Mouse (Mus musculus) 3T3-L1 (cell line): Measurements from ENCODE around the gene Clptm1.
"Not testable (repeated sequence)": the region's sequence is repeated elsewhere in the genome, so short reads cannot be mapped to it uniquely, and the experiment has no call there.

Experiments used
- DNase-seq: peaks from one replicate; pipeline ENCODE4 v3.0.0-alpha.2; 2015; ENCODE audit warnings: low read depth, low spot score

Gene Clptm1

DNA sequence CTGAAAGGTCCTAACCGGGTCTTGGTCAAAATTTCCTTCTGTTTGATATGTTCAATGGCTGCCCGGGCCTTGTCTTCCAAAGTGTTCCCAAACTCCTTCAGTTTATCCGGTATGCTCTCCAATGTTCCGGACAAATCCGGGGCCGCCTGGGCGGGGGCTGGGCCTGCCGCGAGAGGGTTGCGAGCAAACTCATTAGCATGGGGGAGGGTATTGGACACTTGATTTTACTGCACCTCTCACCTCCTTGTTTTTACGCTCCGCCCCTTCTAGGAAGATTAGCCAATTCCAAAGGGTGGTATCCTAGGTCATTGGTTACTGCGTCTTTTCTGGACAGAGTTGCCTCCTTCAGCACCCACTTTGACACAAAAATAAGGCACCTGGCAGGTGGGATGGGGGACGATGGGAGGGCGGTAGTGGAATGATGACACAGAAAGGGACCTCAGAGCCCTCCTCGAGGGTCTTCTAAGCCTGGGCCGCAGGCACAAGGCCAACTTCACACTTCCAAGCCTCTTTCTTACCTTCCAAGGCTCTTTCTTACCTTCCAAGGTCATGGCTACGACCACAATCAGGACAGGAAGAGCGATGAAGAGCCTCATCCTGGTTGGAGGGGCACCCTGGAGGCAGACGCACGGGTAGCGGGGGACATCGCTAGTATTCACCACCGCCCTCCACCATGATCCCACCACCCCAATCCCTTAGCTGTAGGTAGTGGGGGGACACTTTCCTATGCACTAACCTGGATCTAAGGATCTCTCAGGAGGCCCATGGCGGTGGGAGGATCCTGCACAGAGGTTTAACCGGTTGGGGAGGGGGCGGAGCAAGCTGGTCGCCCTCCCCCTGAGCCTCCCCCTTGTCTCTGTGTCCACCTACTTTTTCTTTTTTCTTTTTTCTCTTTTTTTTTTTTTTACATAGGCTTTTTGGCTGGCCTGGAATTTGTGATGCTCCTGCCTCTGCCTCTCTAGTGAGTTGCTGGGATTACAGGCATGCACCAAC is 27.3 kb upstream of the Clptm1 start, which contains the start of gene Apoc1:
TSS of gene Apoc1 (minus strand) at position 788 of the 993 bp plus-strand sequence.
- no peak for DNase-seq

DNA sequence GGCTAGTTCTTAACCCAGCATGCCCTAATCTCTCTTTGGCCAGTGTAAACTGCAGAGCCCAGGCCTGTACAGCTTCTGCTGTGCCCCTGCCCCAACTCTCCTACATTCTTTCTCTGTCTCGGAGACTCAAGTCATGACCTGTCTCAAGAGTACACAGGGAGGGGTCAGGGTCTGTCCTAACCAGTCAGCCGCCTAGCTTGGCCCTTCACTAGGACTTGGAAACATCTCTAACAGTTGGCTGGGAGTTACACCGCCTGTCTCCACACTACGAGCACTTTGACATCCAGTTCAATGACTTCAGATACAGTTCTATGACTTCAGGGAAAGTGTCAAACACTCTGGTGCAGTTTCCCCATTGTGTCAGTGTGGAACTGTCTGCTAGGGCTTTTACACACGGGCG is 26.6 kb upstream of the Clptm1 start:
- DNase-seq = no peak

DNA sequence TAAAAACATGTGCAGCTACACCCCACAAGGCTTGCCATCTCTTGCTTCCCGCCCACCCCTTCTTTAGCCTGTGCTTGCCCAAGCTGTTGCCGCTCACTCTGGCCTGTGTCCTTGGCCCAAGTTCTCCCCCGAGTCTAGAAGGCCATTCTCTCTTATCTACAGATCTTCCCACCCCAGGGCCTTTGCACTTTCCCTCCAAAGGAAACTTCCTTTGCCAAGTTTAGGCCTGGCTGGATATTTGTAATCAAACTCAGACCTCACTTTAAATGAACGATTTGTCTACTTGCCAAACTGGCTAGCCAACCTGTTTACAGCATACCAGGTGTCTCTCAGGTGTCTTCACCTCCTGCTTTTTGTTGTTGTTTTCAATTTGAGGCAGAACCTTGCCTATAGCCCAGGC is 26.0 kb upstream of the Clptm1 start:
- DNase-seq = no peak

DNA sequence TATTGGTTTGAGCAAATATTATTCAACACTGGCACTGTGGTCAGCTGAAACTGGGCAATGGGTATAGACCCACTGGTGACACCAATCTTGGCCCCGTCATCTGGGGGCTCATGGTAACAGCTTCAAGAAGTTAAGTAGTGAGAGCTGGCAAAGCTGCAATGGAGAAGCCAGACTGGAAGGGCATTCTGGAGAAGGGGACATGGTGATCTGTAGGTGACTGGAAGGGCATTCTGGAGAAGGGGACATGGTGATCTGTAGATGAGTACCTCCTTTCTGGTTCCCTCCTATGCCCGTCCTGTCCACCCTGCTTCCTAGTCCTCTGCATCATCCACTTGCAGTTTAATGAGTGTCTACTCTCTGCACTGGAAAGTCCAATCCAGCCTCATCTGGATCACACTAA is 23.8 kb upstream of the Clptm1 start:
- DNase-seq = no peak

DNA sequence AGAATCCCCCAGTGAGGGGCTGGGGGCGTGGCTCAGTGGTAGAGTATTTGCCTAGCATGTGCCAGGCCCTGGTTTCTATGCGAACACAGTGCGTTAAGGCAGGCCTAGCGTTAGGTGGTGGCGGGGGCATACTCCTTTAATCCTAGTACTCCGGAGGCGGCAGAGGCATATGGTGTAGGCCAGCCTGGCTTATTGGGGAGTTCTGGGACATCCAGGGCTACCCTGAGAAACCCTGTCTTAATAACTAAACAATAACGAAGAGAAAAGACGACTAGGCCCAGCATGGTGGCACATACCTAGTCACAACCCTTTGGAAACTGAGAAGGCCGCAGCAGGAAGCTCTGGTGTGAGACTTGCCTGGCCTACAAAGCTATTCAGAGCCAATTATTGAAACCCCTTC is 23.3 kb upstream of the Clptm1 start:
- DNase-seq = no peak

DNA sequence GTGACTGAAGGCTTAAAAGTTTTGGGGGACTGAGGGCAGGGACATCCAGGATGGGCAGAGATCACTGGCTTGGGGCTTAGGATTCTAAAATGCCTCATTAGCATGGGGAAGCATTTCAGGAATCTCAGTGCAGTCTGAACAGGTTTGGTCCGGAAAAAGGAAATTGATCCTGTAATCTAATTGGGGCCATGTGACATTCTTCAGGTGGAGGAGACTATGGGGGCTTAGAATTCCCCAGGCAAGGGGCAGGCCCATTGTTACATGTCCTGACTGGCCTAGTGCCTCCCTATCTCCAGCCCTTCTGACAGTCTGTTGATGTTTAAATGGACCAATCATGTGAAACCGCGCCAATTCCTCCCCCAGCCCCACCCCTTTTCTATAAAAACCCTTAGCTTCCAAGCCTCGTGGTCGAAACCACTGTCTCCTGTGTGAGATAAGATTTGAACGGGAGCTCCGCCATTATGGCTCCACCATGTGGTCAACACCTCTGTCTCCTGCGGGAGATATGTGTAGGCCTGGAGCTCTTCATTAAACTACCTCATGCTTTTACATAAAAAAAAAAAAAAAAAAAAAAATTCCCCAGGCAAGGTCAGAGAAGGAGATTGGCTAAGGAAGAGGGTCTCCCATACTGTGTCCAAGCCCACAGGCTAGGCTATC is 22.2 kb upstream of the Clptm1 start:
- not testable (repeated sequence) for DNase-seq

DNA sequence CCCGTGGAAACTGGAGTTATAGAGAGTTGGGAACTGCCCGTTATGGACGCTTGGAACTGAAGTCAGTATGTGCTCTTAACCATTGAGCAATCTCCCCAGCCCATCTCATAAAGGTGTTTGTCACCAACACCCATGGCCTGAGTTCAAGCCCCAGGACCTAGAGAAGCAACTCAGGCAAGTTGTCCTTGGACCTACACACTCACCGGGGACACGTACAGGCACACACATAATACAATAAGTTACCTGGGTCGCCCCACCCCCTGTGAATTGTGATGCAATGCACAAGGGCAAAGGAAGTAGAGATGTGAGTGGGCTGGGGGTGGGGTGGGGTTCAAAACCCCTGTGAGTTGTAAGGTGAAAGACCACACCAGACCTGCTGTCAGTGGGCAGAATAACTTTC is 21.7 kb upstream of the Clptm1 start:
- no peak for DNase-seq

DNA sequence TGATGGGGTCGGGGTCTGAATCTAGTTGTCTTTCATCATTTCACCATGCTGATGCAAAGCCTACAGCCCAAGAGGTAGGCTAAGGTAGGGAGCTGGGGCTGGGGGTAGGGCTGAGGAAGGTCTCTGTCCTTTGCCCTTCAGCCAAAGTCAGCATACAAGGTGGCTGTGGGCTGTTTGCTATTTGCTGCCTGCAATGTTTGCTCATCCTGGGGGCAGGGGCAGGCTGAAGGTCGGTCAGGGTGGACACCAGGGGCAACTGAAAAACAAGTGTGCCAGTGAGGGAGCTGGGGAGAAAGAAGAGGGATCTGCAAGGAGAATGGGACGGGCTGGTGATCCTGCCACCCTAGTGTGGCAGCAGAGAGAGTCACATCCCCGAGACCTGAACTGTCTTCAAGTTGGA is 20.5 kb upstream of the Clptm1 start:
- no peak for DNase-seq

DNA sequence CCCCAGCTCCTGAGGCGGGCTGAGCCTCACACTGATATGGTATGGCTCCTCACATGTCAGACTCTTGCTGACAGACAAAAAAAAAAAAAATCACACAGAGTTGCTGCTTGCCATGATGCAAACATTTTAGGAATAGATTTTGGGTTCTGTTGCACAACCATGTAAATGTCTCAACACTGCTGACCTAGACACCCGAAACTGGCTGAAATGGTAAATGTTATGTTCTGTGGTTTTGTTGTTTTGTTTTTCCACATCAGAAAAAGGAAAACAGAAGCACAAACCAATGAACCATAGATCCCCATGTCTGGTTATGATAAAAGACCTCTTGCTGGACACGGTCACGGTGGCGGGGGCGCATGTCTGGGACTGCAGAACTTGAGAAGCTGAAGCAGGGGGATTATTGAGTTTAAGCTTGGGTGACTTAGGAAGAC is 19.0 kb upstream of the Clptm1 start:
- no peak for DNase-seq

DNA sequence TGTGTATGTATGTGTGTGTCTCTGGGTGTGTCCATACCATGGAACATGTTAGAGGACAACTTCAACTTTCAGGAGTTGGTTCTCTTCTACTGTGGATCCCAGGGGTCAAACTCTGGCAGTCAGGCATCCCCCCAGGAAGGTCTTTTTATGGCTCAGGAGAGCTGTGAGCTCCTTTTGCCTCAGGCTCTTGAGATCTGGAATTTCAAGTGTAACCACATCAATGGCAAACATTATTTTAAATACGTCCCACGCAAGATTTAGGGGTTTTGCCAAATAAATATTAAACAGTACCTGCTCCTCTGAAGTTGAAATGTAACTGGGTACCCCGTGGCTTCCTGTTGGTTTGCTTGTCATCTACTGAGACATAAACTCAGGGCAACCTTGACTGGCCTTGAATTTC is 18.1 kb upstream of the Clptm1 start:
- no peak for DNase-seq

DNA sequence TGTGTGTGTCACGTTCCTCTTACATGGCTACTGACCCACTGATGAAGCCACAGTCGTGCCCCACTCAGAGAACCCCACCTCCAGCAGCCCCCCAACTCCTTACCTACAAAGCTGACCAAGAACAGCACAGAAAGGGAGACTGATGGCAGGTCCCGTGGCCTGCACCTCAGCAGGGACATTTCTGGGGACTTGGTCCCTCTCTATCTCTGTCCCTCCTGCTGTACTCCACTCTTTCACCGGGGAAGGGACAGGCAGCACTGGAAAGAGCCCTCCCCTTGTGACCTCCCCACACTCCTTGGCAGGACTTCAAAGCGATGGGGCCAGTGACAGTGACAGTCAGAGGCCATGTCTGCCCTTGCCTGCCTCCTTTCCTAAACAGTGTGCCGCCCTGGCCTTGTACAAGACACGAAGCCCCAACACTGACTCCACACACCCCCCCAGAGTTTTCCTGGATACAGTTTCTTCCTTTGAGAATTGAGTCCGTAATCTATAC is 16.4 kb upstream of the Clptm1 start, which contains the start of the genes Gm44805 and Apoc4:
TSS of gene Gm44805 (minus strand) at position 222 of the 493 bp plus-strand sequence.
TSS of gene Apoc4 (minus strand) at position 278 of the 493 bp plus-strand sequence.
- no peak for DNase-seq

DNA sequence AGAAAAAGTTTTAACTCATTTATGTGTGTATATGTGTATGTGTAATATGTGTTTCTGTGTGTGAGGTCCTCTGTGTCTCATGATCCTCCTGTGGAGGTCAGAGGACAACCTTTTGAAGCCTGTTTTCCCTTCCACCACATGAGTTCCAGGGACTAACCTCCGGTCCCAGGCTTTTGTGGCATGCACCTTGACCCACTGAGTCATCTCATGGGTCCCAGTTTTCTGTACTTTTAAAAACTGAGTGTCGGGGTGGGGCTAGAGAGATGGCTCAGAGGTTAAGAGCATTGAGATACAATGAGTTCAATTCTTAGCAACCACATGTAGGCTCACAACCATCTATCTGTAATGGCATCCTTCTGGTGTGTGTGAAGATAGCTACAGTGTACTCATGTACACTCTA is 15.9 kb upstream of the Clptm1 start:
- DNase-seq = no peak

DNA sequence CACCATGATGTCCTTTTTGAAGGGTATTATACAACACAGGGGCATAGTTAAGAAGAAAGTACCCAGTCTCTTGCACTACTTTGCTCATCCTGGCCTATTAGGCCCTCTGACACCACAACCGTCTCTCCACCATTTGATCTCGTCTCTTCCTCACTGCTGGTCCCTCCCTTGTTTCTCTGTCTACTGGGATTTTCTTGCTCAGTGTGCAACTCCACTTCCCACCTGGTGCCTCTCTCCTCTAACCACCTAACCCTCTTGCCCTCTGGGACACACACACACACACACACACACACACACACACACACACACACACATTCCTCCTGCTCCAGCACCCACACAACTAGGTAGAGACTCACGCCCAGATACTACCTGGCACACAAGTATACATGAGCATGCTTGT is 14.1 kb upstream of the Clptm1 start:
- DNase-seq = no peak

DNA sequence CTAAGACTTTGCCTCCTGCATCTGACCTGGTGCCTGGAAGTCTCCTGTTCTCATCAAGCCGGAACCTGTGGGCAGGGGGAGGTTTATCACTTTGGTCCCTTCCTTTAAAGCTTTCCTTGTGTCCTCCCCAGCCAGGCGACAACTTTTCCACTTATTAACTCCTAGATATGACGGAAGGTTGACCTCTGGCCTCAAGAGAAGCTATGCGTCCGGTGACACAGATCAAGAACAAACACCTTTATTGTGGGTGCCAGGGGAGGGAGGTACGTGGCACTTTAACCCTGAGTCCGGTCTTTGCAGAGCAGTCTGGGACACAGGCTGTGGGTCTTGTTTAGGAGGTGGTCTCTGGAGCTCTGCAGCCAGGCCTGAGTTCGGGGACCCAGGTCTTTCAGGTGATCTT is 13.0 kb upstream of the Clptm1 start, which contains the start of gene Apoc2:
TSS of gene Apoc2 (minus strand) at position 70 of the 400 bp plus-strand sequence.
- no peak for DNase-seq

DNA sequence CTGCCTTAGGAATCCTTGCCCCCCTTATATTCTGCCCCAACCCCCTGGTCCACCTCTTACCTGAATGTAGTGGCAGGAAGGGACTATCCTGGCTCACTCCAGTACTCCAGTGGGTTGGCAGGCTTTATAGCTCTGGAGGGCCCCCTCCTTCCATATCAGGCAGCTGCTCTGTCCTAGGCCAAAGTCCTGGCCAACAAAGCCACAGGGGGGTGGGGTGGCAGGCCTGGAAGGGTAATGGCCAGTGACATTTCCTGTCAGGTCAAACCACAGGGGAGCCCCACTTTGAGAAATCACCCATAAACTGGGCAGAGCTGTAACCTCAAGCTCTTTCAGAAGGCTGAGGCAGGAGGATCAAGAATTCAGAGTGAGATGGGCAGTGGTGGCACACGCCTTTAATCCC is 11.8 kb upstream of the Clptm1 start:
- no peak for DNase-seq

DNA sequence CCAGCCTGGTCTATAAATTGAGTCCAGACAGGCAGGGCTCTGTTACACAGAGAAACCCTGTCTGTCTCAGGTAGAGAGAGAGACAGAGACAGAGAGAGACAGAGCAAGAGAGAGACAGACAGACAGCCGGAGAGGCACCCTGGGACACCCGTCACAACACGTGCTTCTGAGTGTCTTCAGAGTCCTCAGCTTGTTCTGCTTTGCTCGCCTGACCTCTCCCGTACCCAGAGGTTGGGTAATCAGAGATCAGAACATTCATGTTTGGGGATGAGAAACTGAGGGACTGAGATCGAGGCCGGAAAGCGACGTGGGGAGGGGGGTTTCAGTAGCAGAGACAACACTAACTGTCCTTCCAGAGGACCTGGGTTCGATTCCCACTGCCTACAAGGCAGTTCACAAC is 11.0 kb upstream of the Clptm1 start:
- no peak for DNase-seq

DNA sequence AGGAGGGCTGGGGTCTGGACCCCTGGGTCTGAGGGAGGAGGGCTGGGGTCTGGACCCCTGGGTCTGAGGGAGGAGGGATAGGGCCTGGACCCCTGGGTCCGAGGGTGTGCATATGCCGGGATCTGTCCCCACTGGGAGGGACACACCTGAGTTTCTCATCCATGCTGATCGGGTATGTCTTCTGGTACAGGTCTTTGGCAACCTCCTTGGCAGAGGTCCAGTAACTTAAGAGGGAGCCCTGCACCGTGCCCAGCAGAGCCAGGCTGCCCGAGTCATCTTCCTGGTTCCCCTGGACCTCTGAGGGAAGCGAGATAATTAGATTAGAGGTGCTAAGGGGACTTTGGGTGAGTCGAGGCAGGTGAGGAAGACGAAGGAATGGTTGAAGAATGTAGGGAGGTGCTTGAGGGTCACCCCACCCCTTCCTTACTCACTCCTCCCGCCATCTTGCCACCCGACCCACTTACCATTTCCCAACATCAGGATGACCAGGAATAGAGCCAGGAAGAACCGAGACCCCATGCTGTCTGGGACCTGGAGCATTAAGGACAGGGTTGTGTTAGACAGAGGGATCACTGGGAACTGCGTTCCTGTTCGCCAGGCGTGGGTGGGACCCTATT is 8.4 kb upstream of the Clptm1 start:
- no peak for DNase-seq

DNA sequence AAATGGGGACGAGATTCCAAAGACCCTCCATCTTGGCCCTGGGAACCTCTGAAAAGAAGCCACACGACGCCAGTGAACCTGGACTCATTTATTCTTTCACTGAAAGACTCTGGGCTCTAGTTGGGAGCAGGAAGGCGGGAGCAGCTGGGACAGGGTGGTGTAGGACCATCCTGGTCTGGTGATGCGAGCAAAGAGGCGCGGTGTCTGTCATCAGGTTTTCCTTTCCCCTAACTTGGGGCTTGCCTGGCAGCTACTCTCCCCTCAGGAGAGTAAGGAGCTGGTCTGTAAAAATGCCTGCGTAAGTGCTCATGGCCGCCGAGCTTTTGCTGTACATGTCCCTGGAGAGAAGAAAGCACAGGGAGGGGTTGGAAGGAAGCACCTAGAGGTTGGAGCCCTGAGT is 6.7 kb upstream of the Clptm1 start:
- DNase-seq = no peak

DNA sequence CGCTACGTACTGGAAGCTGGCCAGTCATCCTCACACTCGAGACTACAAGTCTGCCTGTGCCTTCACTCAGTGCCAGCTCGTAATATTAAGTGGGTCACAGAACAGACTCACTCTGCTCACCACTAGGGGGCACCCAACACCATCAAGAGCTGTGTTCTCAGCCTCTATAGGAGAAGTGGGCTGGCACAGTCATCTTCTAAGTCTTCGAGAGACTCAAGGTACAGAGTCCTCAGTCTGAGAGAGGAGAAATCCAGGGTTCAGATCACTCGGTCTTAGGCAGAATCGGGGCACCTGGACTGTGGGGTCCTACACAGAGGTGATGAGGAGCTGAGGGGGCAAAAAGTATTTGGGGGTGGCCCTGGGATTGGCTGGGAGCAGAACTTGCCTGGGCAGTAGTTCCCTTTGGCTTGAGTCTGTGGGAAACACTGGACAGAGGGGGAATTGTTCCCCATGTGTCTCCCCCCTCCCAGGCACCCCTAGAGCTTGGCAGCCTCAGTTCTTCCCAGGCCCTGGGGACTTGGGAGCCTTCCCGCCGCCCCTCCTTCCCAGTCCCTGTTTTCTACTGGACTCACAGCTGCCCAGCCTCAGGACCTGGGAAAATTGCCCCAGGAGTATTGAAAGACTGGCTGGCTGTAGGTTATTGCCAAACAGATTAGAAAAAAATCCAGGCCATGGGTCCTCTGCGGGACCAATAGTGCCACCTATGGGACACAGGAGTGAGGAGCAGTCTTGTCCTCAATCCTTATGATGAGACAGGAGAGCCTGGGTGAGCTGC is 4.3 kb upstream of the Clptm1 start:
- peak; percentile 95 for DNase-seq

DNA sequence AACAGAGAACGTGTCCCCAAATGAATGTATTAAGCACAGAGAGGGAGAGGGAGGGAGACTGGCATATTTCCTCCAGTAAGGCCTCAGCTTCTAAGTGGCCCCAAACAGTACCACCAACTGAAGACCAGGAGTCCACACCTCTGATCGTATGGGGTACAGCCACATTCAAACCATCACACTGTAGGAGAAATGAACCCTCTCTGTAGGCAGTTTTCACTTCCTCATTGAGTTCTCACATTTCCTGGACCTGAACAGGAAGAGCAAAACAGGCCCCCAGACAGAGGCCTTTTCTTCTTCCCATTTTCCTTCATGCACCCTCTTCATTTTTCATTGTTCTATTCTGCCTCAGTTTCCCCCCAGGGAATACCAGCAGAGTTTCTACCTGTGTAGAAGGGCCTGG is 2.6 kb upstream of the Clptm1 start:
- DNase-seq = no peak

DNA sequence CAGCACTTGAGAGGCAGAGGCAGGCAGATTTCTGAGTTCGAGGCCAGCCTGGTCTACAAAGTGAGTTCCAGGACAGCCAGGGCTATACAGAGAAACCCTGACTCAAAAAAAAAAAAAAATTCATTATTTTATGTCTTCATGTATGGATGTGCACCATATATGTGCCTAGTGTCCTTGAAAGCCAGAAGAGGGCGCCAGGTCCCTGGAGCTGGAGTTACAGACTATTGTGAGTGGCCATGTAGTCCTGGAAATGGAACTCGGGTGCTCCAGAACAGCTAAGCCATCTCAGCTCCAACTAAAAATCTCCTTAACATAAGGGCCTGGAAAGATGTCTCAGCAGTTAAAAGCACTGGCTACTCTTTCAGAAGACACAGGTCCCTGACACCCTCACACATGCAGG is 1.9 kb upstream of the Clptm1 start:
- DNase-seq = peak; percentile 16
